Mouse (Mus musculus) telencephalon, adult 2 months (tissue): ENCODE data around the gene Wdr89.

Source experiments
- DNase-seq: peaks from one replicate; pipeline ENCODE4 v3.0.0-alpha.2; 2011; ENCODE audit warnings: low read depth, low spot score

Wdr89 gene

GRCm38 (mm10) chr12:75668916-75669257 lies 450 bp downstream of the Wdr89 start:
- DNase-seq, result peak; percentile 16

- DNase-seq, result no peak
These were observed 1.1 kb downstream of the Wdr89 start for GRCm38 (mm10) chr12:75668221-75668620.

GRCm38 (mm10) chr12:75666939-75667338 lies 2.4 kb downstream of the Wdr89 start:
- no peak for DNase-seq

GRCm38 (mm10) chr12:75664516-75664810 lies 4.9 kb downstream of the Wdr89 start:
- DNase-seq, result no peak

GRCm38 (mm10) chr12:75663646-75664515 lies 5.5 kb downstream of the Wdr89 start:
- DNase-seq, result no peak

- no peak for DNase-seq
These were observed 7.0 kb downstream of the Wdr89 start for GRCm38 (mm10) chr12:75662376-75662775.

GRCm38 (mm10) chr12:75658403-75658802 lies 10.9 kb downstream of the Wdr89 start:
- no peak for DNase-seq

GRCm38 (mm10) chr12:75656580-75656979 lies 12.8 kb downstream of the Wdr89 start:
- DNase-seq, result peak; percentile 18

GRCm38 (mm10) chr12:75654247-75654801 lies 15.0 kb downstream of the Wdr89 start:
- no peak for DNase-seq

GRCm38 (mm10) chr12:75649706-75650093 lies 19.6 kb downstream of the Wdr89 start:
- DNase-seq, result no peak

GRCm38 (mm10) chr12:75649058-75649705 lies 20.2 kb downstream of the Wdr89 start:
- DNase-seq, result peak; percentile 69

- DNase-seq, result no peak
These were observed 21.1 kb downstream of the Wdr89 start for GRCm38 (mm10) chr12:75648281-75648680.

- DNase-seq, result no peak
These were observed 21.7 kb downstream of the Wdr89 start for GRCm38 (mm10) chr12:75647663-75648062.

- DNase-seq, result no peak
These were observed 23.6 kb downstream of the Wdr89 start for GRCm38 (mm10) chr12:75645780-75646179.

GRCm38 (mm10) chr12:75641726-75642125 lies 27.6 kb downstream of the Wdr89 start:
- DNase-seq, result no peak

- DNase-seq, result no peak
These were observed 31.0 kb downstream of the Wdr89 start for GRCm38 (mm10) chr12:75638345-75638744.

GRCm38 (mm10) chr12:75637103-75637502 lies 32.2 kb downstream of the Wdr89 start:
- DNase-seq, result no peak

GRCm38 (mm10) chr12:75635771-75636430 lies 33.4 kb downstream of the Wdr89 start:
- no peak for DNase-seq

- no peak for DNase-seq
These were observed 39.7 kb downstream of the Wdr89 start for GRCm38 (mm10) chr12:75629618-75630017.

GRCm38 (mm10) chr12:75623292-75623691 lies 46.0 kb downstream of the Wdr89 start:
- DNase-seq, result no peak

- no peak for DNase-seq
These were observed 46.5 kb downstream of the Wdr89 start for GRCm38 (mm10) chr12:75622835-75623234.

- no peak for DNase-seq
These were observed 52.5 kb downstream of the Wdr89 start for GRCm38 (mm10) chr12:75616841-75617240.
